Mouse (Mus musculus) hindbrain, embryonic 11.5 days (tissue): Measurements from ENCODE around the gene Gm49337. TPM values are rescaled to one million over a fixed set of nuclear protein-coding genes. Genes with fewer than 3 reads are reported as not detected.

Experiments
- ATAC-seq: fragments of 200-750 bp; cut with Nextera tagmentation; 2 replicates; pipeline ENCODE4 v1.8.0; 2017; ENCODE audit warnings: mild to moderate bottlenecking, moderate TSS enrichment, moderate library complexity; ENCODE audit not compliant: low FRiP score
- DNase-seq: peaks from one replicate; pipeline ENCODE4 v3.0.0-alpha.2; 2015; ENCODE audit warnings: low spot score
- H3K27ac ChIP-seq: fragments of 300-500 bp; sonication (generic); 2 replicates; pipeline ENCODE4 v1.5.1; 2014; ENCODE audit warnings: mild to moderate bottlenecking, low read depth, low read length
- H3K27me3 ChIP-seq: fragments of 300-500 bp; sonication (generic); 2 replicates; pipeline ENCODE4 v1.6.1; 2014; ENCODE audit warnings: mild to moderate bottlenecking, low read length, moderate library complexity, mixed read lengths; ENCODE audit not compliant: control insufficient read depth, insufficient read depth
- H3K36me3 ChIP-seq: fragments of 300-500 bp; sonication (generic); 2 replicates; pipeline ENCODE4 v1.6.1; 2014; ENCODE audit warnings: mild to moderate bottlenecking, low read length, moderate library complexity, mixed read lengths; ENCODE audit not compliant: control insufficient read depth, insufficient read depth
- H3K4me1 ChIP-seq: fragments of 300-500 bp; sonication (generic); replicated peaks from 2 replicates; pipeline ENCODE4 v1.6.1; 2014; ENCODE audit warnings: low read length, mixed read lengths; ENCODE audit not compliant: control insufficient read depth, insufficient read depth
- H3K4me2 ChIP-seq: fragments of 300-500 bp; sonication (generic); replicated peaks from 2 replicates; pipeline ENCODE4 v1.6.1; 2014; ENCODE audit warnings: mild to moderate bottlenecking, low read depth, low read length
- H3K4me3 ChIP-seq: fragments of 300-500 bp; sonication (generic); 2 replicates; pipeline ENCODE4 v1.5.1; 2014; ENCODE audit warnings: low read depth, low read length
- H3K9ac ChIP-seq: fragments of 300-500 bp; sonication (generic); 2 replicates; pipeline ENCODE4 v1.6.1; 2014; ENCODE audit warnings: low read depth, low read length
- H3K9me3 ChIP-seq: fragments of 300-500 bp; sonication (generic); 2 replicates; pipeline ENCODE4 v1.6.1; 2016; ENCODE audit warnings: low read length; ENCODE audit not compliant: control insufficient read depth
- WGBS: fragments of 180-500 bp; shearing (Covaris S2); extraction: QIAGEN DNeasy Blood & Tissue Kit; methylation state at CpG from one replicate; pipeline ENCODE4 v1.1.7; 2014; 5-methylcytosine and 5-hydroxymethylcytosine counted together
- polyA plus RNA-seq: library from polyadenylated mRNA; unstranded; fragments of >200 nt; fragmentation: Nextera tagmentation; extraction: Ambion mirVana; gene quantifications from 2 replicates; pipeline ENCODE4 v1.2.1, GENCODE M21; 2014

Gene Gm49337
- polyA plus RNA-seq, 1 experiment from 2014 or later = not detected

DNA sequence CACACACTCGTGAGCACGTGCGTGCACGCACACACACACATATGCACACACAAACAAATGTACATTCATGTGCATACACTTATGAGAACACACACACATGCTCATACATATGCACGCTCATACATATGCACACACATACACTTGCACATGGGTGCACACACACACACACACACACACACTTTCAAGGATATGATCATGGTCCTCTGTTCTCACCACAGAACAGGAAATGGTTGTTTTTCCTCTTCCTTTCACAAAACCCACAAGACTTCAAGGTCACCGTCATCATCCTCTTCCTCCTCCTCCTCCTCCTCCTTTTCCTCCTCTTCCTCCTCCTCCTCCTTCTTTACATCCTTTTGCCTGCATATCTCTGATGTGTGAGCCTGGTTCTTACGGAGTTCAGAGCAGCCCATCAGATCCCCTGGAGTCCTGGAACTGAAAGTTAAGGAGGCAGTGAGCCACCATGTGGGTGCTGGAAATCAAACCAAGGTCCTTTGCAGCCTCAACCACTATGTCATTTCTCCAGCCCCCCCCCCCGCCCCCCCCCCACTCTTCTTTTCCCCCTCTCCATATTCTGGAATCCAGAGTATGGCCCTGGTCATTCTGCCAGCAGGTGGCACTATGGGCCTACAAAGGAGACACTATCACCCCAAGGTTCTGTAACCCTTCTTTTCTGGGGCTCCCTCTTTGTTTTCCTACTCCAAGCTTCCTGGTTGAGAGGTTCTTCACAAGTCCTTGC, 4.4 kb upstream of the Gm49337 start:
- H3K9ac ChIP-seq = no peak overlapping the region
- H3K9me3 ChIP-seq = no peaks in the 10 kb centered on the region
- 85% methylated on average over 7 of the region's 8 CpGs for WGBS
- no peaks in the 10 kb centered on the region for H3K36me3 ChIP-seq
- peak; percentile 65 for ATAC-seq
- H3K4me3 ChIP-seq = no peak overlapping the region
- DNase-seq = peak; percentile 81
- no peaks in the 10 kb centered on the region for H3K4me1 ChIP-seq
- H3K27me3 ChIP-seq = no peaks in the 10 kb centered on the region
- H3K4me2 ChIP-seq = no peak overlapping the region
- H3K27ac ChIP-seq = no peak overlapping the region

DNA sequence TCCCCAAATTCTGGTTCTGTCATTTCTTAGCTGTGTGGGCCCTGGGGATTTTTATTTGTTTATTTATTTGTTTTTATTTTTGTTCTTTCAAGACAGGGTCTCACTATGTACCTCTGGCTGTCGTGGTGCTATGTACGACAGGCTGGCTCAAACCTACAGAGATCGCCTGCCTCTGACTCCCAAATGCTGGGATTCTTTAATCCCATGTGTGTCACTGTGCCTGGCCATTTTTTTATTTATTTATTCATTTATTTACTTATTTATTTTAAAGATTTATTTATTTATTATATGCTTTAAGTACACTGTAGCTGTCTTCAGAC, 3.9 kb upstream of the Gm49337 start:
- WGBS = 73% methylated on average over 3 of the region's 3 CpGs

DNA sequence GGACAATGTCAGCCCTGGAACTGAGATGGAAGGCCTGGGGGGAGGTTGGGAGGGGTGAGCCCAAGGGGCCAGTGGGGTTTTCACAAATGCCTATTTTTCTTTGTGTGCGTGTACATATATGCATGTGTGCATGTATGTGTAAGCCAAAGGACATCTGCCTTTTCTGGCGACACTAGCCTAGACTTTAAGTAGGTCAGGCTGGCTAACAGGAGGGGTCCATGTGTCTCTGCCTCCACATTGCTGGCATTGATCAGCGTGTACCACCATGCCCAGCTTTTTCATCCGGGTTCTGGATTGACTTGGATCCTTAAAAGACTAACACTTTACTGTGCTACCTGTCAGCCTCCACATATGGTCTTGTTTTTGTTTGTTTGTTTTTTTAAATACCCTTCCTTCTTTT, 568 bp downstream of the Gm49337 start:
- no peaks in the 10 kb centered on the region for H3K27me3 ChIP-seq
- WGBS = 90% methylated on average over 4 of the region's 4 CpGs
- peaks cover 6% of the 10 kb centered on the region for H3K4me1 ChIP-seq
- DNase-seq (no peak), ATAC-seq (no peak)
- H3K4me2 ChIP-seq = no peak overlapping the region
- no peaks in the 10 kb centered on the region for H3K9me3 ChIP-seq
- H3K27ac ChIP-seq = no peak overlapping the region
- H3K9ac ChIP-seq = no peak overlapping the region
- H3K4me3 ChIP-seq = no peak overlapping the region
- H3K36me3 ChIP-seq = no peaks in the 10 kb centered on the region

More for the DNA sequence above, 3.9 kb upstream of the Gm49337 start:
- ATAC-seq (peak; percentile 35; the same call in 1 of the 2 replicates), DNase-seq (no peak)
- Histone ChIP-seq H3K27ac (no peak overlapping the region), H3K4me3 (no peak overlapping the region), H3K36me3 (no peaks in the 10 kb centered on the region), H3K4me2 (no peak overlapping the region), H3K9me3 (no peaks in the 10 kb centered on the region), H3K9ac (no peak overlapping the region), H3K4me1 (no peaks in the 10 kb centered on the region), H3K27me3 (no peaks in the 10 kb centered on the region)

DNA sequence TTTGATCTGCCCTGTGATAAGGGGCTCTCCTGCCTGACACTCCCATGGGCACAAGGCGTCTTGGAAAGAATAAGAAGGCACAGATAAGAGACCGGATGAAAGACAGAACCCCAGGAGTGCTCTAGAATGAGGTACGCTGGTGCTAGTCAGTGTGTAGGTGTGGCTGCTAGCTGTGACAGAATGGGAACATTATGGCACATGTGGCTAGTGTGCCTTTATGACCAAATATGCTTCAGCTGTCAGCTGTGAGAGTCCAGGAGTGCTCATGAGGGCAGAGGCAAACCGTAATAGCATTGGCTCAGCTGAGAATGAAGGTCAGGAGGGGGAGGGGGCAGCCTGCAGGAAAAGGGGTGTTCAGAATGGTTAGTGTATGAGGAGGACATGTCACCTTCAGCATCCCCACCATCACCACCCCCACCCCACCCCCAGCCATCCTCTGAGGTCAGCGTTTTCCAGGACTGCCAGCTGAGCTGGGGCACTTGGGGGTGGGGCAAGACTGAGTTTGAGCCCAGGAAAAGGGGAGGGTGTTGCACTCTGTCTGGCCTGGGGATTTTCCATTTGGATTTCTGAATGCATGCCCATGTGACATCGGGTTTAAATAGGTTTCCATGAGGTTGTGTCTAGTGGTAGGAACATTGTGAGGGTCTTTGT, 1.4 kb downstream of the Gm49337 start:
- Histone ChIP-seq H3K36me3 (no peaks in the 10 kb centered on the region), H3K4me2 (no peak overlapping the region), H3K9ac (no peak overlapping the region), H3K27ac (no peak overlapping the region), H3K27me3 (no peaks in the 10 kb centered on the region), H3K9me3 (no peaks in the 10 kb centered on the region), H3K4me1 (peaks cover 6% of the 10 kb centered on the region), H3K4me3 (no peak overlapping the region)
- DNase-seq = no peak
- WGBS = 56% methylated on average over 6 of the region's 6 CpGs
- 0 out of 2 replicates have a peak, but pooled peaks have one; percentile 17 for ATAC-seq

DNA sequence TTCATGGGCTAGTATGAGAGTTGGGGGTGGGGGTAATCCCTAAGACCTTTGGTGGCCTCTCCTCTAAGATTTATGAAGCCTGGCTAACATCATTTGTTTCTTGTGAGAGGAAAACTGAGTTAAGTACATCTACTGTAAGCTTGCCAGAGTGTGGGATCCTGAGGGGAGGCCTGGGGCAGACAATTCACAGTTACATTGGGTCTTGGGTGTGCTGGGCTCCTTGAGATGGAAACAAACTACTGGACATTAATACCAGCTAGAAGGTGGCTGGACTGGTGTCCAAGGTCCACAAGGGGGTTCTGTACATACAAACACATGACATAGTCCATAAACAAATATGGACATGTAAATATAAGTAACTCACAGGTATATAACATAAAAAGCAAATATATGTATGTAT, 2.0 kb downstream of the Gm49337 start:
- H3K27me3 ChIP-seq = no peaks in the 10 kb centered on the region
- no peak for ATAC-seq
- H3K36me3 ChIP-seq = no peaks in the 10 kb centered on the region
- H3K9ac ChIP-seq = no peak overlapping the region
- no peak overlapping the region for H3K4me3 ChIP-seq
- H3K4me2 ChIP-seq = no peak overlapping the region
- DNase-seq = no peak
- no peak overlapping the region for H3K27ac ChIP-seq
- H3K4me1 ChIP-seq = peaks cover 6% of the 10 kb centered on the region
- H3K9me3 ChIP-seq = no peaks in the 10 kb centered on the region

DNA sequence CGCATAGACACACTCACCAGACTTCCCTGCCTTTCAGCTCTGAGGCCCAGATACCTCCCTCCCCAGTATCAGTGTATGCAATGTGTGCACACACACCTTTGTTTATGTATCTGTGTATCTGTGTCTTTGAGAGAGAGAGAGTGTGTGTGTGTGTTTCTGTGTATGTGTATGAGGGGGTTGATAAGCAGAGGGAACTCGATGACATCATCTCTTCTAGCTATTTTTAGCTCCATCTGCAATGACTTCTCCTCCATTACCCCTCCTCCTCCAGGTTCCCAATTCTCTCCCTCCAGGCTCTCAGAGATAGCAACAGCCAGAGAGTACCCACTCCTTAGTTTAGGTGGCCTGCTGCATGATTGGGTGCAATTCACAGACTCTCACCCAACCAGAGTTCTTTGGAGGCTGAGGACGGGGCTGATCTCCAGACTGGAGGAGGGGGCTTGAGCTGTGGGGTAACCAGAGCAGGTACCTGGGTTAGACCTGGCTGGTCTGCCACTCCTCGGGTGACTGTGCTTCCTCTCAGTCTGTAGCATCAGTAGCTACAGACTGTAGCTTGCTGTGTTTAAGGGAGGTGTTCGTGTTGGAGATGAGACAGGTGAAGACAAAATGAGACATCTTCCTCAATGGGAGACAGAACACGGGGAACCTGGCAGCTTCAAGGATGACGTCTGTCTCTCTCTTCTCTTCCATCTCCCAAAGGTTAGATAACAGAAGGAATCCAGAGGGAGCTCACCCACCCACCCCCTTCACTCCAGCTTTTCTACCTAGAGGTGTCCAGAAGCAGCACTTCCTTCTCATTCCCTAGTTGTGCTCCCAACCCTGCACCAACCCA, 2.7 kb downstream of the Gm49337 start:
- Histone ChIP-seq H3K4me3 (no peak overlapping the region), H3K9me3 (no peaks in the 10 kb centered on the region), H3K36me3 (no peaks in the 10 kb centered on the region), H3K4me1 (peaks cover 6% of the 10 kb centered on the region), H3K27ac (0 out of 2 replicates have a peak overlapping the region, but pooled peaks have one; percentile 24), H3K27me3 (no peaks in the 10 kb centered on the region), H3K4me2 (0 out of 2 replicates have a peak overlapping the region, but pooled peaks have one; percentile 11), H3K9ac (no peak overlapping the region)
- ATAC-seq = no peak
- WGBS = 72% methylated on average over 7 of the region's 7 CpGs
- no peak for DNase-seq

DNA sequence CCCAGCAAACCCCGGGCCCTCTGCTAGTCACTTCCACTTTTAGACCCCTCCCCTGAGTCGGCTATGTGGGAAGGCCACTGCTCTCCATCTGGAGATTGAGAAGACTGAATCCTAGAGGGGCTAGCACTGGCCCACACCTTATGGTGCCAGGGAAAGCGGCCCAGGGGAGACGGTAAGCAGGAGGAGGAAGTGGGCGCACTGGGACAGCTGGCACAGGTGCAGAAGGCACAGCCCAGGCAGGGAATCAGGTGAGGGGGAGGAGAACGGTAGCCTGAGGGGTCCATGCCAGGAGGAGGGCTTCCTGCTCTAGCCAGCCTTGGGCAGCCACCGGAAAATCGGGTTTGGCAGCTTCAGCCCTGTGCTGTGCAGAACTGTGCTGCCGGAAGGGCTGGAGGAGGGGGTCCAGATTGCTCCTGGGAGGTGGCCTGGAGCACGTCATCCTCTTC, 3.4 kb downstream of the Gm49337 start:
- WGBS = 36% methylated on average over 10 of the region's 10 CpGs
- Histone ChIP-seq H3K36me3 (no peaks in the 10 kb centered on the region), H3K4me1 (peaks cover 6% of the 10 kb centered on the region), H3K27me3 (no peaks in the 10 kb centered on the region), H3K4me2 (peak overlapping the region; percentile 11; the same call in 1 of the 2 replicates), H3K4me3 (no peak overlapping the region), H3K27ac (0 out of 2 replicates have a peak overlapping the region, but pooled peaks have one; percentile 24), H3K9me3 (no peaks in the 10 kb centered on the region), H3K9ac (0 out of 2 replicates have a peak overlapping the region, but pooled peaks have one; percentile 37)
- DNase-seq (peak; percentile 38), ATAC-seq (0 out of 2 replicates have a peak, but pooled peaks have one; percentile 27)

DNA sequence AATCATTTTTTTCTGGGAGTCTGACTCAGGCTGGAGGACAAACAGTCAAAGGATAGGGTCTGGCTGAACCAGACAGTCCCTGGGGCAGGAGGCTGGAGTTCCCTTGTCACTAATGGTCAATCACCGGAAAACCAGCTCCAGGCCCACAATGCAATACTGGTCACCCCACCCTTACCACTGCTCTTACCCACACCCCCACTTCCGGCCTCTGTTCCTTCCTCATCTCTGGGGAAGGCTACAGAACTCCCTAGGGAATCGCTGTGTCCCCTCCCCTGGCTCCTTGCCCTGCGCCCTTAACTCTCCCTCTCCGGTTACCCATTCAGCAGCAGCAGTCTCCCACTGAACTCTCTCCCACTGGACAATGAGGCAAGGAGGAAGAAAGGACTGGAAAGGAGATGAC, 4.0 kb downstream of the Gm49337 start:
- H3K27me3 ChIP-seq = no peaks in the 10 kb centered on the region
- H3K27ac ChIP-seq = 0 out of 2 replicates have a peak overlapping the region, but pooled peaks have one; percentile 13
- WGBS = 42% methylated on average over 5 of the region's 5 CpGs
- no peaks in the 10 kb centered on the region for H3K36me3 ChIP-seq
- peaks cover 6% of the 10 kb centered on the region for H3K4me1 ChIP-seq
- H3K4me3 ChIP-seq = no peak overlapping the region
- no peak overlapping the region for H3K9ac ChIP-seq
- DNase-seq = no peak
- H3K4me2 ChIP-seq = no peak overlapping the region
- no peak for ATAC-seq
- H3K9me3 ChIP-seq = no peaks in the 10 kb centered on the region
